Mouse (Mus musculus) forebrain, embryonic 16.5 days (tissue): ENCODE data around the gene Tacc2. TPM values are rescaled to one million over a fixed set of nuclear protein-coding genes. Genes with fewer than 3 reads are reported as not detected.

Source experiments
- ATAC-seq: fragments of 200-750 bp; cut with Nextera tagmentation; 2 replicates; pipeline ENCODE4 v1.8.0; 2017; ENCODE audit warnings: mild to moderate bottlenecking, moderate library complexity
- H3K27ac ChIP-seq: fragments of 300-500 bp; sonication (generic); 2 replicates; pipeline ENCODE4 v1.5.1; 2014; ENCODE audit warnings: low read length, control low read depth
- H3K27me3 ChIP-seq: fragments of 300-500 bp; sonication (generic); replicated peaks from 2 replicates; pipeline ENCODE4 v1.6.1; 2014; ENCODE audit warnings: low read length; ENCODE audit not compliant: control insufficient read depth, insufficient read depth
- H3K36me3 ChIP-seq: fragments of 300-500 bp; sonication (generic); 2 replicates; pipeline ENCODE4 v1.6.1; 2014; ENCODE audit not compliant: control insufficient read depth, insufficient read depth
- H3K4me1 ChIP-seq: fragments of 300-500 bp; sonication (generic); replicated peaks from 2 replicates; pipeline ENCODE4 v1.6.1; 2014; ENCODE audit warnings: low read length; ENCODE audit not compliant: control insufficient read depth, insufficient read depth
- H3K4me2 ChIP-seq: fragments of 300-500 bp; sonication (generic); 2 replicates; pipeline ENCODE4 v1.6.1; 2014; ENCODE audit warnings: mild to moderate bottlenecking, low read length, control low read depth
- H3K4me3 ChIP-seq: fragments of 300-500 bp; sonication (generic); replicated peaks from 2 replicates; pipeline ENCODE4 v1.5.1; 2014; ENCODE audit warnings: mild to moderate bottlenecking, low read length, control low read depth
- H3K9ac ChIP-seq: fragments of 300-500 bp; sonication (generic); replicated peaks from 2 replicates; pipeline ENCODE4 v1.6.1; 2014; ENCODE audit warnings: low read depth, low read length, control low read depth
- H3K9me3 ChIP-seq: fragments of 300-500 bp; sonication (generic); 2 replicates; pipeline ENCODE4 v1.6.1; 2016; ENCODE audit warnings: low read length; ENCODE audit not compliant: control insufficient read depth
- WGBS: fragments of 180-500 bp; shearing (Covaris S2); extraction: QIAGEN DNeasy Blood & Tissue Kit; methylation state at CpG from one replicate; pipeline ENCODE4 v1.1.7; 2014; 5-methylcytosine and 5-hydroxymethylcytosine counted together
- polyA plus RNA-seq: library from polyadenylated mRNA; unstranded; fragments of >200 nt; fragmentation: Nextera tagmentation; extraction: Ambion mirVana; gene quantifications from 2 replicates; pipeline ENCODE4 v1.2.1, GENCODE M21; 2015

Tacc2 gene
- polyA plus RNA-seq, 1 experiment from 2014 or later, result 59.0 TPM

DNA sequence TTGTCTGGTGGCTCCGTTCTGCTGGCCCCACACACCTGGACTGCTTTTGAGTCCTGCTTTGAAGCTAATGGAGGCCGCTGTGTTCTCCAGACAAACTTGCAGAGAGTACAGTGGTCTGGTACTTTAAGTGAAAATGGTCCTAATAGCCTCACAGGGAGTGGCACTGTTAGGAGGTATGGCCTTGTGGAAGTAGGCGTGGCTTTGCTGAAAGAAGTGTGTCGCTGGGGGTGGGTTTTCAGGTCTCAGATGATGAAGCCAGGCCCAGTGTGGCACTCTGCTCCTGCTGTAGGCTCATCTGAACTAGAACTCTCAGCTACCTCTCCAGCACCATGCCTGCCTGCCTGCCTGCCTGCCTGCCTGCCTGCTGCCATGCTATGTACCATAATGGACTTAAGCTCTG, 190.9 kb downstream of the Tacc2 start:
- Histone ChIP-seq H3K4me2 (no peak overlapping the region), H3K27me3 (no peaks in the 10 kb centered on the region), H3K27ac (no peak overlapping the region), H3K4me1 (no peaks in the 10 kb centered on the region), H3K4me3 (no peak overlapping the region), H3K9me3 (no peaks in the 10 kb centered on the region), H3K36me3 (peaks cover 5% of the 10 kb centered on the region), H3K9ac (no peak overlapping the region)
- ATAC-seq, result no peak
- 87% methylated on average over 4 of the region's 4 CpGs for WGBS

GRCm38 (mm10) chr7:130770707-130771106, 193.5 kb downstream of the Tacc2 start:
- no peaks in the 10 kb centered on the region for H3K9me3 ChIP-seq
- no peak overlapping the region for H3K9ac ChIP-seq
- H3K27me3 ChIP-seq, result no peaks in the 10 kb centered on the region
- 28% methylated on average over 3 of the region's 3 CpGs for WGBS
- H3K27ac ChIP-seq, result no peak overlapping the region
- H3K4me3 ChIP-seq, result no peak overlapping the region
- peak; percentile 43; the same call in 1 of the 2 replicates for ATAC-seq
- H3K4me1 ChIP-seq, result no peaks in the 10 kb centered on the region
- no peak overlapping the region for H3K4me2 ChIP-seq
- H3K36me3 ChIP-seq, result no peaks in the 10 kb centered on the region

GRCm38 (mm10) chr7:130773171-130773830, 196.1 kb downstream of the Tacc2 start:
- H3K9me3 ChIP-seq, result no peaks in the 10 kb centered on the region
- no peak overlapping the region for H3K27ac ChIP-seq
- H3K4me1 ChIP-seq, result no peaks in the 10 kb centered on the region
- no peak overlapping the region for H3K4me2 ChIP-seq
- WGBS, result 66% methylated on average over 11 of the region's 11 CpGs
- no peak overlapping the region for H3K9ac ChIP-seq
- ATAC-seq, result no peak
- H3K27me3 ChIP-seq, result no peaks in the 10 kb centered on the region
- no peak overlapping the region for H3K4me3 ChIP-seq
- no peaks in the 10 kb centered on the region for H3K36me3 ChIP-seq

GRCm38 (mm10) chr7:130773914-130774630, 196.8 kb downstream of the Tacc2 start, which contains the start of gene Btbd16:
Gene Btbd16, plus strand, starts transcription at chr7:130774069.
- Histone ChIP-seq H3K4me2 (no peak within 1 kb of the TSS), H3K27ac (no peak within 1 kb of the TSS), H3K36me3 (no peaks in the 10 kb centered on the region), H3K27me3 (no peaks in the 10 kb centered on the region), H3K9ac (no peak within 1 kb of the TSS), H3K9me3 (no peaks in the 10 kb centered on the region), H3K4me1 (no peaks in the 10 kb centered on the region), H3K4me3 (no peak within 1 kb of the TSS)
- no peak for ATAC-seq
- WGBS, result 63% methylated on average over 9 of the region's 9 CpGs

DNA sequence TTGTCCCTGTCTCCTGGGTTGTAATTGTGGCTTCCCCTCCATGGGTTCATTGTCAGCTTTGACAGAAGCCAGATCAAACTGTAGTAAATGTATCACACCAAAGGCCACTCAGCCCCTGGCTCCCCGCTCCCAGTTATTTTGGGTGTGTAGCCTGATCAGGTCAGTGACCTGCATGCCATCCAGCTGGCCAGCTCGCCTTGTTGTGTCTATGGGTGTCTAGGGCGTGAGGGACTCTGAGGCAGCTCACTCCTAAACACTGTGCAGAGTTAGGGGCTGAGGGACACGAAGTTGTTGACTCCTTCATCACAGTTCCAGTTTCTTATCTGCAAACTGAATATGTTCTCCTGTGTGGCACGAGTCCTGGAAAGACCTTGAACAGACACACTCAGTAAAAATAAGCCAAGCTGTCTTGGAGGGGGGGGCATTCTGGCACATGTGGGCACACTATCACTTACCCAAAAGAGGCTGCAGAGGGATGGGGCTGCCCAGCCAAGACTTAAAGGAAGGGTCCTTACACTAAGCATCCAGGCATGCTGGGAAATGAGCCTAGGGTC, 203.7 kb downstream of the Tacc2 start:
- Histone ChIP-seq H3K4me1 (no peaks in the 10 kb centered on the region), H3K4me3 (no peak overlapping the region), H3K9me3 (no peaks in the 10 kb centered on the region), H3K4me2 (no peak overlapping the region), H3K27ac (no peak overlapping the region), H3K9ac (no peak overlapping the region), H3K36me3 (no peaks in the 10 kb centered on the region), H3K27me3 (no peaks in the 10 kb centered on the region)
- WGBS, result 81% methylated on average over 5 of the region's 5 CpGs
- no peak for ATAC-seq

DNA sequence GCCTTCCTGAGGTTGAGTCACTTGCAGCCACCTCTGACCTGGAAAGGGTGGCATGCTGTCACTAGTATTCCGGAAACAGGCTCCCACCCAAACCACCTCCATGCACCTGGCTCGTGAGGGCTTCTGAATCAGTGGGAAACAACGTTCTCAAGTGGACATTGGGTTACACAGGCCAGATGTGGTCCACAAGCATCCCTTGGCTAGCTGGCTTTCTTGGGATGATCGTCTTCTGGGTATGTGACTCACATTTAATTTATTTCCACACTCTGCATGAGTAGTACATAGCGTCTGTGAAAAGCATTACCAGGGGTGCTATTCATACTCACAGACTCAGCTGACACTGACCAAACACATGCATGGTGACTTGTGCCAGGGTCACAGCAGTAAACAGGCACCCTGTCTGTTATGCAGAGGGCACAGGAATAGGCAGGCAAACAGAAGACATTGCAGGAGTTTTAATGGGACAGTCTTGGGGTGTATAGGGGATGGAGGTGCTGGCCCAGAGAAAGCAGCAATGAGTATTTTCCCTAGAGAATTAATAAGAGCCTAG, 205.3 kb downstream of the Tacc2 start:
- Histone ChIP-seq H3K36me3 (no peaks in the 10 kb centered on the region), H3K4me1 (no peaks in the 10 kb centered on the region), H3K27me3 (no peaks in the 10 kb centered on the region), H3K27ac (no peak overlapping the region), H3K4me3 (no peak overlapping the region), H3K4me2 (no peak overlapping the region), H3K9me3 (no peaks in the 10 kb centered on the region), H3K9ac (no peak overlapping the region)
- no peak for ATAC-seq
- WGBS, result 82% methylated on average over 5 of the region's 5 CpGs

DNA sequence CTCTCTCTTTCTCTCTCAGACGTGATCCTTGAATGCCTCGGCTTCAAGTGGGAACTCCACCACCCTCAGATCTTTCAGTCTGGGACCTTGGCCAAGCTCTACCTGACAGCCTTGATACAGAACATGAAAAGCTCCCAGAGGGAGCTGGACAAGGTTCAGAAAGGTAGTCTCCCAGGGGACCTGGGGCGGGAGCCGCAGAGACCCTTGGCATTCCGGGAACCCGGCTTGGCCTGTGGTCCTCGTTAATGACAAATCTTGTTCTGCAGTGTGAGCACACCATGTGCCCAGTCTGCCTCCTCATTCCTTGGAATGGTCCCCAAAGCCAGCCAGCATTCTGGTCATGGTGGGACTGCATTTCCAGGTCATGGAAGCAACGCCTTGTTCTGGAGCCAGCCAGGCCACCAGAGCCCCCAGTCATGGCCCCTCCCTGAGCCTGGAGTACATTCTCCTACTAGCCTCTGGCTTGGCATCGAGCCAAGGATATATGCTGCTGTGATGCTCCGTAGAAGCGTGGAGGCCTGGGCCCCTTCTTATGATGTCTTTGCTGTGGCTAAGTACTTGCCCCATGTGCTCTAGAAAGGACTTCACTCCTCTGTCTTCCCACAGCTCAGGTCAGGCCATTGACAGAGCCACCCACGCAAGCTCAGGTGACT, 208.8 kb downstream of the Tacc2 start:
- H3K4me3 ChIP-seq, result no peak overlapping the region
- H3K4me1 ChIP-seq, result no peaks in the 10 kb centered on the region
- no peaks in the 10 kb centered on the region for H3K9me3 ChIP-seq
- no peak overlapping the region for H3K27ac ChIP-seq
- H3K36me3 ChIP-seq, result no peaks in the 10 kb centered on the region
- no peak overlapping the region for H3K9ac ChIP-seq
- H3K4me2 ChIP-seq, result no peak overlapping the region
- no peaks in the 10 kb centered on the region for H3K27me3 ChIP-seq
- WGBS, result 60% methylated on average over 12 of the region's 12 CpGs
- ATAC-seq, result no peak

DNA sequence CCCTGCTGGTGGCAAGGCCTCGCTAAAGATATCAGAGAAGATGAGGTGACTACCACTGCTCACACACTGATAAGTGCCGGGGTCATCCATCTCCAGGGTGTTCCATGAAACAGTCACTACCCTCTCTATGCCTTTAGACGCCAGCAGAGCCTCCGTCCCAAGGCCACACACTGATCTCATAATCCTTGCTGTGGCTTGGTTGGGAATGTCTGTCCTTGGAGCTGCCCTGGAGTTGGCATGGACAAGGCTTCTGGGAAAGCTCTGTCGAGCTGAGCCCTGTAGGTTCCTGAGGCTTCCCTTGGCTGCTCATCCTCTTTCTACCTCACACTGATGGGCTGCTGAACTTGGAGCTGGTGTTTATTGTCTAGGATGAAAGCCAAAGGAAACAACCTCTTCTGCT, 209.5 kb downstream of the Tacc2 start:
- no peak for ATAC-seq
- Histone ChIP-seq H3K4me2 (no peak overlapping the region), H3K27me3 (no peaks in the 10 kb centered on the region), H3K36me3 (no peaks in the 10 kb centered on the region), H3K9me3 (no peaks in the 10 kb centered on the region), H3K27ac (no peak overlapping the region), H3K4me3 (no peak overlapping the region), H3K4me1 (no peaks in the 10 kb centered on the region), H3K9ac (no peak overlapping the region)
- 83% methylated on average over 5 of the region's 5 CpGs for WGBS

GRCm38 (mm10) chr7:130787537-130787936, 210.3 kb downstream of the Tacc2 start:
- Histone ChIP-seq H3K9me3 (no peaks in the 10 kb centered on the region), H3K27ac (no peak overlapping the region), H3K27me3 (no peaks in the 10 kb centered on the region), H3K4me2 (no peak overlapping the region), H3K36me3 (no peaks in the 10 kb centered on the region), H3K4me1 (no peaks in the 10 kb centered on the region), H3K4me3 (no peak overlapping the region), H3K9ac (no peak overlapping the region)
- 95% methylated on average over 4 of the region's 4 CpGs for WGBS
- ATAC-seq, result no peak
